42 mouse cellular contexts compared by ENCODE assay signal in the genomic region with DNA sequence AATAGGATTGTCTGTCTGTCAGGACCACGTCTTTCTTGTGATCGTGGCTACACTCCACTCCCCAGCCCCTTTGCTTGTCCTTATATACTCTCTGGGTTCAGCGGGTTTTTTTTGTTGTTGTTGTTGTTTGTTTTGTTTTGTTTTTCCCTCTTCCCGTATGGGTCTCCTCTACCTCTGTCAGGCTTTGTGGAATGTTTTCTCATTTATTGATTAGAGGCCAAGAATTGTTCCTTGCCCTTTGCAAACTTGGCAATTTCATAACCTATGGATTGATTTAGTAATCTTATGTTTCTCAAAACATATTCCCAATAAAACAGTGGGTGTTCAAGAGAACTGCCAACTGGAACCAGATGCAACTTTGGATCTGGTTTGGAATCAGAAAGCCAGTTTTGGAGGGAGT. TPM values are rescaled to one million over a fixed set of nuclear protein-coding genes. Genes with fewer than 3 reads are reported as not detected.
"Had no signal": no experiment of that assay in that cellular context is flagged by ENCODE, and none has a peak within 500 bp of the region (broad histone marks: within the 10 kb centered on the region; RNA-seq: fewer than 3 reads in every experiment).

A gene (minus strand): TSS at position 101 of the 400 bp plus-strand sequence.

RNA-seq across cellular contexts. Expression of the gene that starts here (rescaled TPM):
- total RNA-seq: heart, postnatal 10 days; heart, postnatal 14 days; heart, postnatal 25 days; heart, postnatal 36 days; heart, postnatal 4 days; hematopoietic stem cell, adult 5-6 weeks; hindbrain, postnatal 0 days; layer of hippocampus, adult 18-20 months; layer of hippocampus, adult 2 months; layer of hippocampus, adult 8-10 months; layer of hippocampus, postnatal 10 days; layer of hippocampus, postnatal 14 days; layer of hippocampus, postnatal 25 days; layer of hippocampus, postnatal 36 days; left cerebral cortex, adult 18-20 months; left cerebral cortex, adult 2 months had no signal
- polyA plus RNA-seq: heart, embryonic 10.5 days; heart, embryonic 11.5 days; heart, embryonic 12.5 days; heart, embryonic 13.5 days; heart, embryonic 14.5 days; heart, embryonic 15.5 days; heart, embryonic 16.5 days; heart, postnatal 0 days; hindbrain, embryonic 10.5 days; hindbrain, embryonic 11.5 days; hindbrain, embryonic 12.5 days; hindbrain, embryonic 13.5 days; hindbrain, embryonic 14.5 days; hindbrain, embryonic 15.5 days; hindbrain, embryonic 16.5 days; hindbrain, postnatal 0 days; inflammation-experienced regulatory T-cells, adult 6 months; intestine, embryonic 14.5 days; intestine, embryonic 15.5 days; intestine, embryonic 16.5 days; intestine, postnatal 0 days; kidney, adult 2 months; kidney, embryonic 14.5 days; kidney, embryonic 15.5 days; kidney, embryonic 16.5 days; kidney, postnatal 0 days; large intestine, adult 2 months had no signal
